Mouse (Mus musculus): ENCODE results near the gene Tnip3. TPM values are rescaled to one million over a fixed set of nuclear protein-coding genes. Genes with fewer than 3 reads are reported as not detected.

The Tnip3 gene
- polyA plus RNA-seq, 1 experiment from 2014 or later: 2.3 TPM

GRCm38 (mm10) chr6:65670981-65671411 is 145.9 kb downstream of the Tnip3 start:
- DNase-seq (ENCODE audit: low spot score) (peak; percentile 46), ATAC-seq (peak; percentile 23; the same call in 1 of the 2 replicates)
- Histone ChIP-seq H3K4me3 (ENCODE audit: low read depth, low read length) (peak overlapping the region; percentile 65), H3K9ac (replicated peaks; ENCODE audit: low read depth) (no peak overlapping the region), H3K4me1 (ENCODE audit: insufficient read depth, low read depth, low read length) (no peaks in the 10 kb centered on the region), H3K9me3 (ENCODE audit: low read length) (no peaks in the 10 kb centered on the region), H3K4me2 (replicated peaks; ENCODE audit: low read depth, low read length) (peak overlapping the region; percentile 87), H3K27ac (ENCODE audit: low read length) (peak overlapping the region; percentile 57; the same call in 1 of the 2 replicates), H3K36me3 (ENCODE audit: insufficient read depth, low read length) (no peaks in the 10 kb centered on the region), H3K27me3 (replicated peaks; ENCODE audit: insufficient read depth, low read length) (no peaks in the 10 kb centered on the region)
- 4% methylated on average over 21 of the region's 21 CpGs for WGBS
- TF ChIP-seq CTCF (IDR thresholded peaks at IDR 0.05): no peak
- TF ChIP-seq EP300 (IDR thresholded peaks at IDR 0.05): no peak

GRCm38 (mm10) chr6:65671451-65671850 is 146.3 kb downstream of the Tnip3 start, which contains the start of gene Ndnf:
TSS of gene Ndnf (plus strand) at chr6:65671590.
- TF ChIP-seq EP300 (IDR thresholded peaks at IDR 0.05): no peak
- TF ChIP-seq CTCF (IDR thresholded peaks at IDR 0.05): no peak
- ATAC-seq: peak; percentile 95
- H3K4me1 ChIP-seq (ENCODE audit: insufficient read depth, low read depth, low read length): no peaks in the 10 kb centered on the region
- peak within 1 kb of the TSS; percentile 65 for H3K4me3 ChIP-seq (ENCODE audit: low read depth, low read length)
- no peaks in the 10 kb centered on the region for H3K36me3 ChIP-seq (ENCODE audit: insufficient read depth, low read length)
- peak within 1 kb of the TSS; percentile 68 for H3K27ac ChIP-seq (ENCODE audit: low read length)
- 0% methylated on average over 13 of the region's 45 CpGs for WGBS
- DNase-seq (ENCODE audit: low spot score): peak; percentile 90
- peak within 1 kb of the TSS; percentile 87 for H3K4me2 ChIP-seq (replicated peaks; ENCODE audit: low read depth, low read length)
- no peaks in the 10 kb centered on the region for H3K27me3 ChIP-seq (replicated peaks; ENCODE audit: insufficient read depth, low read length)
- H3K9me3 ChIP-seq (ENCODE audit: low read length): no peaks in the 10 kb centered on the region
- peak within 1 kb of the TSS; percentile 44 for H3K9ac ChIP-seq (replicated peaks; ENCODE audit: low read depth)

DNA sequence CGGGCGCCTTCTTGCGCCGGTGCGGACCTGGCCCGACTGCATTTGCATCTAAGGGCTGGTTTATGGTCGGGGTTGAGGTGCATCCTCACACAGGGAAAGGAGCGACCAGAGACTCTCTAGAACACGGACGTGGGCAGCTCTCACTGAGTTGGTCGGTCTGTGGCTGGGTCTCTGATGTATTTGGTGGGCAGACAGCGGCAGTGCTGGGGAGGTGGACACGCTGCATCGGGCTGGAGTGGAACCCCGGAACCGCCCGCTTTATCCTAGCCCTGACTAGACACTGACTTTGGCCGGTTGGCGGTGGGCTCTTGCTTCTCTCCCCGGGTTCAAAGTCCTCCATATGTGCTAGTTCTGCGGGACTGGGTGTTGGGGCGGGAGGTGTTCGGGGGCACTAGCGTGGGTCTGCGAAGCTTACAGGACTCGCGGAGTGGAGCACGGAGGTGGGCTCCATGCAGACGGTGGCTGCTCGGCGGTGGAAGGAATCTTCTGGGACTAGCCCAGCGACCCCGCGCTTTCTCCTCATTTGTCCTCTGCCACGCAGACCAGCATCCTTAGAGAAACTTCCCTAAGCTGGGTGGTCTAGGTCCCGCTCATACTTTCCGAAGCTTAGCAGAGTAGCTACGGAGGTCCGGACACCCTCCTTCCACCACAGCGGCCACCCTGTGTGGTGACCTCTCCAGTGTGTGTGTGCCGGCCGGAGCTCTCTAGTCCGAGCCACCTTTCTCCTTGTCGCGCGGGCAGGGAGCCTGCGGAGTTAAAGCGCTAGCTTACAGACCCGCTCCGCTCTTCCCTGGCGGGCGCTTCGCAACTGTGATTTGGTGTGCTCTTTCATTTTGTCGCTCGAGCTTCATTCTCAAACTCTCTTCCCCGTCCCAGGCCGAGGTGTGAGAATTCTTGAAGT is 147.3 kb downstream of the Tnip3 start:
- Histone ChIP-seq H3K27me3 (replicated peaks; ENCODE audit: insufficient read depth, low read length) (no peaks in the 10 kb centered on the region), H3K36me3 (ENCODE audit: insufficient read depth, low read length) (no peaks in the 10 kb centered on the region), H3K4me3 (ENCODE audit: low read depth, low read length) (peak overlapping the region; percentile 65), H3K4me1 (ENCODE audit: insufficient read depth, low read depth, low read length) (no peaks in the 10 kb centered on the region), H3K9ac (replicated peaks; ENCODE audit: low read depth) (peak overlapping the region; percentile 44), H3K27ac (ENCODE audit: low read length) (peak overlapping the region; percentile 51), H3K9me3 (ENCODE audit: low read length) (no peaks in the 10 kb centered on the region), H3K4me2 (replicated peaks; ENCODE audit: low read depth, low read length) (peak overlapping the region; percentile 87)
- TF ChIP-seq CTCF (IDR thresholded peaks at IDR 0.05): no peak
- TF ChIP-seq EP300 (IDR thresholded peaks at IDR 0.05): no peak
- DNase-seq (ENCODE audit: low spot score) (peak; percentile 50), ATAC-seq (peak; percentile 30)
- 2% methylated on average over 57 of the region's 57 CpGs for WGBS

Other genes with a start within 250 kb of the Tnip3 start
- gene C130060K24Rik, start 144.2 kb upstream of the Tnip3 start, polyA plus RNA-seq (2015; fragmentation: Nextera tagmentation; extraction: Ambion mirVana): not detected in 2 replicates
- 33.7 and 61.1 TPM in 2 replicates for gene Ndnf, start 146.3 kb downstream of the Tnip3 start, polyA plus RNA-seq (2015; fragmentation: Nextera tagmentation; extraction: Ambion mirVana)